Mouse (Mus musculus) CH12.LX (cell line): ENCODE measurements at regions not wholly inside any gene's neighbourhood (a gene's known extent, or its start where the extent isn't known, plus 50 kb on each side); places are given as distances from the start of the nearest gene placed in this dataset.

Experiments
- DNase-seq: peaks from one replicate; pipeline ENCODE4 v3.0.0-alpha.2; 2013; ENCODE audit errors: extremely low read depth
- H3K27ac ChIP-seq: 2 replicates; pipeline ENCODE4 v1.5.1; 2012; ENCODE audit warnings: low read depth, mild to moderate bottlenecking, control low read depth, moderate library complexity; ENCODE audit not compliant: insufficient read depth
- H3K27me3 ChIP-seq: replicated peaks from 2 replicates; pipeline ENCODE3; 2012; ENCODE audit warnings: inconsistent platforms
- H3K36me3 ChIP-seq, 2 experiments: replicated peaks in 1 of 2; 2 replicates each; pipeline versions ENCODE3 to v1.6.1; 2012; ENCODE audit warnings: inconsistent platforms in 1 of 2, low read length in 1 of 2, mild to moderate bottlenecking in 1 of 2, mixed read lengths in 1 of 2, moderate library complexity in 1 of 2; ENCODE audit not compliant: control insufficient read depth in 1 of 2, insufficient read depth in 1 of 2
- H3K4me1 ChIP-seq, 2 experiments: 2 replicates each; pipeline ENCODE4 v1.6.1; 2012; ENCODE audit warnings: inconsistent platforms in 1 of 2, moderate library complexity in 1 of 2; ENCODE audit not compliant: insufficient read depth in 2 of 2, control insufficient read depth in 1 of 2
- H3K4me2 ChIP-seq: 2 replicates; pipeline ENCODE4 v1.6.1; 2012; ENCODE audit warnings: low read depth, mild to moderate bottlenecking, control low read depth; ENCODE audit not compliant: poor library complexity, insufficient read depth, severe bottlenecking
- H3K4me3 ChIP-seq, 3 experiments: fragments of 150-350 bp in 1 of 3; sonication (generic) in 1 of 3; replicated peaks in 1 of 3; 2 replicates each; pipeline versions ENCODE3 to v1.5.1; 2011 to 2012; ENCODE audit warnings: low read depth in 2 of 3, low read length in 2 of 3, mild to moderate bottlenecking in 2 of 3, moderate library complexity in 2 of 3, control low read depth in 1 of 3, improper control_type of control experiment in 1 of 3, inconsistent platforms in 1 of 3, mixed read lengths in 1 of 3; ENCODE audit not compliant: poor library complexity in 1 of 3
- H3K79me2 ChIP-seq: replicated peaks from 2 replicates; pipeline ENCODE4 v1.6.1; 2012; ENCODE audit warnings: mild to moderate bottlenecking, moderate library complexity; ENCODE audit not compliant: control insufficient read depth, poor library complexity, insufficient read depth, severe bottlenecking; ENCODE audit errors: extremely low read depth
- H3K9ac ChIP-seq: 2 replicates; pipeline ENCODE4 v1.6.1; 2012; ENCODE audit warnings: low read depth, mild to moderate bottlenecking, control low read depth, moderate library complexity; ENCODE audit not compliant: insufficient read depth
- H3K9me3 ChIP-seq: replicated peaks from 2 replicates; pipeline ENCODE3; 2012; ENCODE audit warnings: low read length, inconsistent platforms, mixed read lengths
- CTCF ChIP-seq, 2 experiments: IDR thresholded peaks in 1 of 2; conservative IDR thresholded peaks in 1 of 2; 2 replicates each; pipeline ENCODE4 v1.5.1; 2011 to 2012; ENCODE audit warnings: low read depth in 2 of 2, low read length in 2 of 2, improper control_type of control experiment in 1 of 2, inconsistent platforms in 1 of 2, mild to moderate bottlenecking in 1 of 2, moderate library complexity in 1 of 2
- EP300 ChIP-seq: IDR thresholded peaks from 2 replicates; pipeline ENCODE4 v1.6.1; 2011; ENCODE audit warnings: low read length, improper control_type of control experiment
- GABPA ChIP-seq: IDR thresholded peaks from 2 replicates; pipeline ENCODE4 v1.6.1; 2012; ENCODE audit warnings: low read depth, low read length, improper control_type of control experiment, inconsistent platforms; ENCODE audit not compliant: insufficient replicate concordance
- IRF4 ChIP-seq: IDR thresholded peaks from 2 replicates; pipeline ENCODE4 v1.6.1; 2014; ENCODE audit warnings: low read depth, mild to moderate bottlenecking, inconsistent platforms, low read length, improper control_type of control experiment
- JUND ChIP-seq: conservative IDR thresholded peaks from 2 replicates; pipeline ENCODE4 v1.6.1; 2011; ENCODE audit warnings: low read depth, low read length, improper control_type of control experiment
- KAT2A ChIP-seq: IDR thresholded peaks from 2 replicates; pipeline ENCODE4 v1.6.1; 2012; ENCODE audit warnings: low read length, improper control_type of control experiment, inconsistent platforms; ENCODE audit not compliant: insufficient replicate concordance
- MAX ChIP-seq: IDR thresholded peaks from 2 replicates; pipeline ENCODE4 v1.6.1; 2011; ENCODE audit warnings: low read length, improper control_type of control experiment
- MAZ ChIP-seq: IDR thresholded peaks from 2 replicates; pipeline ENCODE4 v1.6.1; 2012; ENCODE audit warnings: low read depth, mild to moderate bottlenecking, inconsistent platforms, low read length, improper control_type of control experiment, moderate library complexity
- MEF2A ChIP-seq: IDR thresholded peaks from 2 replicates; pipeline ENCODE4 v1.6.1; 2014; ENCODE audit warnings: low read depth, mild to moderate bottlenecking, inconsistent platforms, low read length, improper control_type of control experiment, borderline replicate concordance
- MYC ChIP-seq: IDR thresholded peaks from 2 replicates; pipeline ENCODE4 v1.6.1; 2011; ENCODE audit warnings: low read depth, mild to moderate bottlenecking, improper control_type of control experiment, low read length
- PAX5 ChIP-seq: IDR thresholded peaks from 2 replicates; pipeline ENCODE4 v1.6.1; 2012; ENCODE audit warnings: low read length, inconsistent platforms, mixed read lengths
- RAD21 ChIP-seq: IDR thresholded peaks from 2 replicates; pipeline ENCODE4 v1.6.1; 2011; ENCODE audit warnings: low read depth, mild to moderate bottlenecking, low read length, improper control_type of control experiment, moderate library complexity
- SIN3A ChIP-seq: IDR thresholded peaks from 2 replicates; pipeline ENCODE4 v1.6.1; 2012; ENCODE audit warnings: low read length, improper control_type of control experiment, inconsistent platforms
- SMC3 ChIP-seq: IDR thresholded peaks from 2 replicates; pipeline ENCODE4 v1.6.1; 2011; ENCODE audit warnings: low read depth, low read length, improper control_type of control experiment
- TBP ChIP-seq: conservative IDR thresholded peaks from 2 replicates; pipeline ENCODE4 v1.6.1; 2011; ENCODE audit warnings: low read depth, low read length, improper control_type of control experiment
- UBTF ChIP-seq: IDR thresholded peaks from 2 replicates; pipeline ENCODE4 v1.6.1; 2012; ENCODE audit warnings: low read depth, mild to moderate bottlenecking, inconsistent platforms, low read length, improper control_type of control experiment, moderate library complexity
- USF1 ChIP-seq: IDR thresholded peaks from 2 replicates; pipeline ENCODE4 v1.6.1; 2014; ENCODE audit warnings: low read depth, mild to moderate bottlenecking, inconsistent platforms, low read length, improper control_type of control experiment
- ZC3H11A ChIP-seq: IDR thresholded peaks from 2 replicates; pipeline ENCODE4 v1.6.1; 2012; ENCODE audit warnings: low read depth, mild to moderate bottlenecking, inconsistent platforms, low read length, improper control_type of control experiment
- ZKSCAN1 ChIP-seq: IDR thresholded peaks from 2 replicates; pipeline ENCODE4 v1.6.1; 2012; ENCODE audit warnings: low read depth, inconsistent platforms, low read length, improper control_type of control experiment, borderline replicate concordance
- ZMIZ1 ChIP-seq: IDR thresholded peaks from 2 replicates; pipeline ENCODE4 v1.6.1; 2012; ENCODE audit warnings: low read depth, mild to moderate bottlenecking, inconsistent platforms, low read length, improper control_type of control experiment
- dilution Hi-C: fragments of 300-500 bp; cut with MboI; formaldehyde crosslinking; loops from 2 replicates; pipeline ENCODE4 v1.14.3; 2020; ENCODE audit warnings: low sequenced_read_pairs; ENCODE audit not compliant: extremely low pct_unique_long_range_greater_than_20kb, extremely low pct_ligation_motif_present
- in situ Hi-C: fragments of 300-500 bp; cut with MboI; formaldehyde crosslinking; loops from 3 replicates; pipeline ENCODE4 v1.14.3; 2019; ENCODE audit warnings: low sequenced_read_pairs, low pct_ligation_motif_present, low pct_unique_long_range_greater_than_20kb, mixed read lengths

DNA sequence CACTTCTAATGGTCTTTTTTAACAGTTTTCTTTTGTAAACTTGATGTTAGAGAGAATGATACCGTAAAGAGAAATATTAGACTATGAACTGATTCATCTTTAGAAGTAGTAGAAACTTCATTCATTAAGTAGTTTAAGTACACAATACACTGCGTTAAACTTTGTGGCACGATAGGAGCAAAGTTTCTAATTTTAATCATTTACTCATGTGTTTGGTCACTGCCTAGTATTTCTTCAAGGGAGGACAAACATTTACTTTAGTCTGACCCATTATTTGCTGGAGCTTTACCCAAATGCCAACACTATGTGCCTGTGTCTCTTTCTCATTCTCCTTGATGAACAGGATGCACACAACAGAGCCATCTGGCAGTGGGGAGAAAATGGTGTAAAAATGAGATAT lies 200.6 kb downstream of the Chm start:
- H3K4me1 ChIP-seq = no peaks in the 10 kb centered on the region
- no peak overlapping the region for H3K9ac ChIP-seq
- H3K36me3 ChIP-seq = no peaks in the 10 kb centered on the region
- no peaks in the 10 kb centered on the region for H3K79me2 ChIP-seq
- dilution Hi-C loops = no loop called here
- no peak overlapping the region for H3K4me3 ChIP-seq
- H3K9me3 ChIP-seq = no peaks in the 10 kb centered on the region
- no peak overlapping the region for H3K4me2 ChIP-seq
- TF ChIP-seq TBP (no peak), UBTF (no peak), SMC3 (no peak), USF1 (no peak), SIN3A (no peak), EP300 (no peak), RAD21 (no peak), PAX5 (no peak), IRF4 (no peak), MYC (no peak)
- in situ Hi-C loops = no loop called here
- H3K27me3 ChIP-seq = no peaks in the 10 kb centered on the region
- no peak for DNase-seq
- H3K27ac ChIP-seq = no peak overlapping the region

DNA sequence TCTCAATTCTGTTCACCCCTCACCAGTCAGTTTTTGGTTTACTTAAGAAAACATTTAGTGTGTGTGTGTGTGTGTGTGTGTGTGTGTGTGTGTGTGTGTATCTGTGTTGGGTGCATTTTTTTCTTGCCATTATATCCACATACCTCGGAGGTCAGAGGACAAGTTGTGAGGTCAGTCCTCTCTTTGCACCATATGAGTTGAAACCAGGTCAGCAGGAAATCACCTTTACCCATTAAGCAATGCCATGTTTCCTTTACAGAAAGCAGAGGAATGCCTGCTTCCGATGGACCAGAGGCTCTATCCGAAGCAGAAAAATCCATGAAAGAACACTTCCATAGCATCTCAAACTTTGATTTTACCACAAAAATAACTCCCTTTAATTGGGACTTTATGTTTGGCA lies 201.2 kb downstream of the Chm start:
- Histone ChIP-seq H3K27ac (no peak overlapping the region), H3K9ac (no peak overlapping the region), H3K4me2 (no peak overlapping the region), H3K4me3 (no peak overlapping the region), H3K27me3 (no peaks in the 10 kb centered on the region), H3K79me2 (no peaks in the 10 kb centered on the region), H3K36me3 (no peaks in the 10 kb centered on the region), H3K4me1 (no peaks in the 10 kb centered on the region), H3K9me3 (no peaks in the 10 kb centered on the region)
- in situ Hi-C loops = no loop called here
- no peak for TF ChIP-seq IRF4
- TF ChIP-seq TBP = no peak
- no peak for TF ChIP-seq CTCF (conservative IDR thresholded peaks at IDR 0.05 in 1 of 2, IDR thresholded peaks at IDR 0.05 in 1 of 2; ENCODE audit: low read depth in 2 of 2, low read length in 2 of 2)
- TF ChIP-seq ZMIZ1 = no peak
- no peak for TF ChIP-seq GABPA
- TF ChIP-seq JUND = no peak
- DNase-seq = no peak
- dilution Hi-C loops = no loop called here

DNA sequence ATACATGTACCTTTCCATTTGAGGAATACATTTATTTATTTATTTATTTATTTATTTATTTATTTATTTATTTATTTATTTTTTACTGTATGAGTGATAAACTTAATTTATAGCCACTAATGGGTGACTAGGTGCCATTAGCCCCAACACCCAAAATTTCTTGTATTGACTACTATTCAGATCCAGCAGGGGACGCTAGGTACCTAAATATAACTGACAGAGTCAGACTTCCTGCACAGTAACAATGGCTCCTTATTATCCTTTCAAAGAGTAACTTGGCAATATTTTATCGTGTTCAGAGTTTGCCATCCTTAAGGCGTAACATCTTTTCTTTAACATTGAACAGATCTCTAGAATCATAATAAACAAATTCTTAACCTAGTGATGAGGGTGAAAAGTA lies 206.7 kb downstream of the Chm start:
- DNase-seq = peak; percentile 35
- no peak overlapping the region for H3K9ac ChIP-seq
- H3K79me2 ChIP-seq = no peaks in the 10 kb centered on the region
- no peaks in the 10 kb centered on the region for H3K4me1 ChIP-seq
- in situ Hi-C loops (no loop called here), dilution Hi-C loops (no loop called here)
- no peak overlapping the region for H3K27ac ChIP-seq
- no peaks in the 10 kb centered on the region for H3K9me3 ChIP-seq
- H3K4me3 ChIP-seq = no peak overlapping the region
- no peaks in the 10 kb centered on the region for H3K27me3 ChIP-seq
- no peaks in the 10 kb centered on the region for H3K36me3 ChIP-seq
- H3K4me2 ChIP-seq = no peak overlapping the region
- TF ChIP-seq MEF2A = no peak
- TF ChIP-seq ZKSCAN1 = no peak
- no peak for TF ChIP-seq MAZ
- peak; percentile 57 for TF ChIP-seq SMC3
- TF ChIP-seq KAT2A = no peak
- peak; percentile 78 for TF ChIP-seq RAD21
- peak; percentile 20; the same call in 1 of the 2 replicates for TF ChIP-seq ZC3H11A
- TF ChIP-seq CTCF (conservative IDR thresholded peaks at IDR 0.05 in 1 of 2, IDR thresholded peaks at IDR 0.05 in 1 of 2; ENCODE audit: low read depth in 2 of 2, low read length in 2 of 2) = peak; percentile 19 to 69; a peak in 2 of 4 replicates
- no peak for TF ChIP-seq EP300
- TF ChIP-seq MAX = no peak
